Mouse (Mus musculus) olfactory bulb, adult 2 months (tissue): ENCODE data around the gene Gm10563.

Source experiments
- CTCF ChIP-seq: fragments of 200-500 bp; IDR thresholded peaks from 2 replicates; pipeline ENCODE4 v1.5.1; 2012; ENCODE audit warnings: low read depth, mild to moderate bottlenecking, low read length, moderate library complexity; ENCODE audit not compliant: insufficient read depth
- POLR2A ChIP-seq: fragments of 200-500 bp; IDR thresholded peaks from 2 replicates; pipeline ENCODE4 v1.6.1; 2012; ENCODE audit warnings: mild to moderate bottlenecking, low read depth, low read length, moderate library complexity; ENCODE audit not compliant: insufficient read depth

DNA sequence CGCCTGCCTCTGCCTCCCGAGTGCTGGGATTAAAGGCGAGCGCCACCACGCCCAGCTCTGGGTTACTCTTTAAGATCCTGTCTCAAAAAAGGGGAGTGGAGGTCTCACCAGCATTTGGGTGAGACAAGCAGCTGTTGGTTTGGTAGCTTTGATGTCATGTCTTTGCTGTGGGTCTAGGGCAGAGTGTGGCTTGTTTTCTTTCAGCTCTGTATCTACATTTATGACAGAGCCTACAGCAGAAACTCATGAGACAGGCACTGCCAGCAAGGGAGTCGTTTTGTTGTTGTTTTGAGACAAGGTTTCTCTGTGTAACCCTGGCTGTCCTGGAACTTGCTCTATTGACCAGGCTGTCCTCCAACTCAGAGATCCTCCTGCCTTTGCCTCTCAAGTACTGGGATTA is 41.4 kb downstream of the Gm10563 start:
- TF ChIP-seq POLR2A = no peak
- no peak for TF ChIP-seq CTCF
